Mouse (Mus musculus): ENCODE results near the gene Ddb1.

The Ddb1 gene

DNA sequence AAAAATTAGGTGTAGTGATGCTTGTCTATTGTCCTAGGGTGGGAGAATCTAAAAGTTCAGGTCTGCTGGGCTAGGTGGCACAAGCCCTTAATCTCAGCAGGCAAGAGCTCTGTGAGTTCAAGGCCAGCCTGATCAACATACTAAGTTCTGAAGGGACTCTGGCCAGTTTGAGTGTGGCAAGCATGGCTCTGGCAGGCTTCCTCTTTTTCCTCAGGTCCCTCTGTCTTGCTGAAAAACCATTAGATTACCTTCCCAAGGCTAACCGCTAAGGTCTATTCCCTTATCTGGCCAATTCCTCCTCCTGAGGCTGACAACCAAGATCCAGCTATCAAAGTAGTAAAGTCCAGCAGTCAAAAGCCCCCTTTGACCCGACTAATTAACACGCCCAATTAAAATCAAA, 57.5 kb downstream of the Ddb1 start:
- DNase-seq = no peak

DNA sequence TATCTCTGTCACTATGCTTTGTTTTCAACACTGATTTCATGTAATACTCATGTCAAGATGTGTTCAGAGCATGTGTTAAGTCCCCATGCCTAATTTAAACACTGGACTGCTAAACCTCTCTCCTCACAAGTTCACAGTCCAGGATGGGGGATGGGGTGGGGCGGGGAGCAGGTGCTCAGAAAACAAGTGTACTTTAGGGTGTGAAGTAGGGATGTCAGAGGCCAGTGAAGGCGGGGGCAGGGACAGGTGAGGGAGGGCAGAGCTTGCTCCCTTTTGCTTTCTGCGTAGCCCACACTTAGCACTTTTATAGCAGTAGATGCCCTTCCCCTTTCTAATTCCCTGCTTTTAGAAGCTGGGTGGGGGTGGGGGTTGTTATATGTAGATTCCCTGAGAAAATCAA, 60.0 kb downstream of the Ddb1 start:
- no peak for DNase-seq

GRCm38 (mm10) chr19:10665499-10665898, 60.4 kb downstream of the Ddb1 start:
- peak; percentile 81 to 87 for DNase-seq

- no peak for DNase-seq
These were observed 66.2 kb downstream of the Ddb1 start for GRCm38 (mm10) chr19:10671319-10671718.

- no peak for DNase-seq
These were observed 66.8 kb downstream of the Ddb1 start for GRCm38 (mm10) chr19:10671854-10672417.

- no peak for DNase-seq
These were observed 68.1 kb downstream of the Ddb1 start for GRCm38 (mm10) chr19:10673275-10673674.

DNA sequence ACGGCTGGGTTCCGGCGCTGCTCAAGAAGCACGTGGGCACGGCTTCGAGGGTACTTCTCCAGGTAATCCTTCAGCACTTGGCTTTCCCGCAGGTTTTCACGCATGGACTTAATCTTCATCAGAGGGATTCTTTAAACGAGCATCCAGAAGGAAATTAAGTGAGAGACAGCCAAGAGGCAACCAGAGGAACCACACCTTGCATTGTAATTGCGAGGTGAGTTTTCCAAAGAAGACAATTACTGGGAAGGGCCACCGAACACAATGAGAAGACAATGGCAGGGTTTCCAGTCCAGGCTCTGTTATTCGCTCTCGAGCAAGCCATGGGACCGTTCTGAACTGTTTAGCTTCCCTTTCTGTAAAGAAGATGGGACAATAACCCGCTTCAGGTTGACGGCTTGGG, 71.5 kb downstream of the Ddb1 start:
- DNase-seq = no peak

GRCm38 (mm10) chr19:10677915-10678771, 73.0 kb downstream of the Ddb1 start, which contains the start of gene Pga5:
Pga5 (minus strand) TSS chr19:10678071.
- peak; percentile 91 to 97 for DNase-seq

DNA sequence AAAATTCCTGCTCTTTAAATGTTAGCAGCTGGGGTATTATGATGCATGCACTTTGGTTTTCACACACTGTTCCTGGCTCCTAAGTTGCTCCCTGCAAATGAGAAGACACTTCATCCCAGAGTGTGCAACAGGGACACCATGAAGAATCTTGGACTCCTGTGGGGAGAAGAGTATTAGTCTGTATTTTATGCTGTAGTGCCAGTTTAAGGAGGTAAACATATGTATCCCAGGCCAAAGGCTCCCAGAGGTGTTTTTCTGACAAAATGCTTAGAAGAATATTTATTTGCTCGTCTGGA, 73.6 kb downstream of the Ddb1 start:
- no peak for DNase-seq
